9 mouse cellular contexts compared by ENCODE assay signal in genomic region chr11:57445237-57445962, GRCm38 (mm10).
DNase-seq lines count a peak whose midpoint lies in the region; ATAC-seq lines count a peak whose summit lies in the region.
"Had no signal": no experiment of that assay in that cellular context is flagged by ENCODE, and none has a peak within 500 bp of the region (broad histone marks: within the 10 kb centered on the region; RNA-seq: fewer than 3 reads in every experiment).

No protein-coding gene starts in this region.

- H3K4me2 ChIP-seq in lung, embryonic 15.5 days: no peak overlapping the region
- H3K4me2 ChIP-seq in intestine, embryonic 15.5 days (replicated peaks): no peak overlapping the region

- H3K4me1 ChIP-seq in lung, embryonic 15.5 days: no peaks in the 10 kb centered on the region
- H3K4me1 ChIP-seq in intestine, embryonic 15.5 days (replicated peaks): no peaks in the 10 kb centered on the region
- H3K4me1 ChIP-seq: midbrain, embryonic 10.5 days had no signal

- no peak overlapping the region for H3K4me3 ChIP-seq in lung, embryonic 15.5 days
- H3K4me3 ChIP-seq in intestine, embryonic 15.5 days (replicated peaks): no peak overlapping the region
- H3K4me3 ChIP-seq: midbrain, embryonic 10.5 days had no signal

- H3K27me3 ChIP-seq in lung, embryonic 15.5 days: no peaks in the 10 kb centered on the region
- H3K27me3 ChIP-seq in intestine, embryonic 15.5 days (replicated peaks): no peaks in the 10 kb centered on the region

- no peaks in the 10 kb centered on the region for H3K9me3 ChIP-seq in lung, embryonic 15.5 days
- H3K9me3 ChIP-seq in intestine, embryonic 15.5 days: no peaks in the 10 kb centered on the region
- H3K9me3 ChIP-seq: midbrain, embryonic 10.5 days had no signal

- ATAC-seq in granulocyte monocyte progenitor cell, adult 5-6 weeks (replicated peaks; ENCODE audit: poor library complexity, severe bottlenecking): peak; percentile 48; the same call in 1 of the 2 replicates
- no peak for ATAC-seq in lung, embryonic 15.5 days (ENCODE audit: borderline replicate concordance, extremely low read depth, low FRiP score, low TSS enrichment)
- no peak for ATAC-seq in intestine, embryonic 15.5 days

- H3K9ac ChIP-seq in lung, embryonic 15.5 days: no peak overlapping the region
- H3K9ac ChIP-seq in intestine, embryonic 15.5 days: no peak overlapping the region

- WGBS in lung, embryonic 15.5 days: 41% methylated on average over 6 of the region's 6 CpGs
- WGBS in intestine, embryonic 15.5 days: 46% methylated on average over 6 of the region's 6 CpGs

- peak; percentile 12 for DNase-seq in thymus, postnatal 0 days (ENCODE audit: low spot score)
- no peak for DNase-seq in thymus, postnatal 36 days
- DNase-seq in thymus, postnatal 4 days: peak; percentile 11
- DNase-seq in cerebellum, adult 18-20 months: no peak
- DNase-seq in embryo, embryonic 10 days (ENCODE audit: low spot score): no peak

- H3K27ac ChIP-seq in lung, embryonic 15.5 days: peak overlapping the region; percentile 61
- no peak overlapping the region for H3K27ac ChIP-seq in intestine, embryonic 15.5 days
- H3K27ac ChIP-seq: midbrain, embryonic 10.5 days had no signal

- H3K36me3 ChIP-seq in lung, embryonic 15.5 days: no peaks in the 10 kb centered on the region
- H3K36me3 ChIP-seq in intestine, embryonic 15.5 days: no peaks in the 10 kb centered on the region
- H3K36me3 ChIP-seq: midbrain, embryonic 10.5 days had no signal

Comparison
In these comparisons a context has a peak if more than half of its experiments do, and no peak if none do; other contexts are left out.
1. DNase-seq: peak in thymus, postnatal 0 days (single experiment) and thymus, postnatal 4 days (single experiment); none in thymus, postnatal 36 days (0 of 2), cerebellum, adult 18-20 months (0 of 2) and embryo, embryonic 10 days (single experiment).